Mouse (Mus musculus): ENCODE data around the gene Dync2li1. TPM values are rescaled to one million over a fixed set of nuclear protein-coding genes. Genes with fewer than 3 reads are reported as not detected.

The Dync2li1 gene
- polyA plus RNA-seq, 1 experiment from 2014 or later = 33.8 TPM

GRCm38 (mm10) chr17:84677595-84677994 lies 51.3 kb downstream of the Dync2li1 start:
- 79% methylated on average over 11 of the region's 11 CpGs for WGBS

GRCm38 (mm10) chr17:84681670-84682069 lies 55.4 kb downstream of the Dync2li1 start:
- no peaks in the 10 kb centered on the region for H3K4me1 ChIP-seq (ENCODE audit: insufficient read depth)
- H3K27me3 ChIP-seq (ENCODE audit: insufficient read depth, low read length) = no peaks in the 10 kb centered on the region
- H3K27ac ChIP-seq (ENCODE audit: low read depth) = no peak overlapping the region
- no peaks in the 10 kb centered on the region for H3K9me3 ChIP-seq (ENCODE audit: low read depth, low read length)
- ATAC-seq (ENCODE audit: insufficient read depth) (no peak), DNase-seq (no peak)
- H3K36me3 ChIP-seq (ENCODE audit: insufficient read depth) = no peaks in the 10 kb centered on the region
- no peak overlapping the region for H3K4me2 ChIP-seq
- no peak for TF ChIP-seq CTCF (IDR thresholded peaks at IDR 0.05; ENCODE audit: low read depth)
- H3K4me3 ChIP-seq (ENCODE audit: low read depth, low read length) = no peak overlapping the region
- WGBS = 78% methylated on average over 3 of the region's 3 CpGs
- H3K9ac ChIP-seq = no peak overlapping the region

More at GRCm38 (mm10) chr17:84677595-84677994, 51.3 kb downstream of the Dync2li1 start:
- Histone ChIP-seq H3K9ac (no peak overlapping the region), H3K4me1 (ENCODE audit: insufficient read depth) (no peaks in the 10 kb centered on the region), H3K4me2 (no peak overlapping the region), H3K4me3 (ENCODE audit: low read depth, low read length) (no peak overlapping the region), H3K9me3 (ENCODE audit: low read depth, low read length) (no peaks in the 10 kb centered on the region), H3K36me3 (ENCODE audit: insufficient read depth) (no peaks in the 10 kb centered on the region), H3K27me3 (ENCODE audit: insufficient read depth, low read length) (0 out of 2 replicates have a peak, but pooled peaks cover 3% of the 10 kb centered on the region), H3K27ac (ENCODE audit: low read depth) (no peak overlapping the region)
- no peak for ATAC-seq (ENCODE audit: insufficient read depth)
- no peak for DNase-seq
- no peak for TF ChIP-seq CTCF (IDR thresholded peaks at IDR 0.05; ENCODE audit: low read depth)

- Histone ChIP-seq H3K36me3 (ENCODE audit: insufficient read depth) (no peaks in the 10 kb centered on the region), H3K4me3 (ENCODE audit: low read depth, low read length) (no peak within 1 kb of the TSS), H3K27ac (ENCODE audit: low read depth) (no peak within 1 kb of the TSS), H3K4me2 (no peak within 1 kb of the TSS), H3K4me1 (ENCODE audit: insufficient read depth) (no peaks in the 10 kb centered on the region), H3K9me3 (ENCODE audit: low read depth, low read length) (no peaks in the 10 kb centered on the region), H3K9ac (no peak within 1 kb of the TSS), H3K27me3 (ENCODE audit: insufficient read depth, low read length) (no peaks in the 10 kb centered on the region)
- DNase-seq (no peak), ATAC-seq (ENCODE audit: insufficient read depth) (no peak)
- TF ChIP-seq CTCF (IDR thresholded peaks at IDR 0.05; ENCODE audit: low read depth) = 0 out of 2 replicates have a peak, but pooled peaks have one; percentile 8
- 65% methylated on average over 18 of the region's 18 CpGs for WGBS
Observed at GRCm38 (mm10) chr17:84682734-84683717, 56.7 kb downstream of the Dync2li1 start, which contains the start of gene Abcg5. Gene Abcg5, minus strand, starts transcription at chr17:84683011.

GRCm38 (mm10) chr17:84684284-84684683 lies 58.0 kb downstream of the Dync2li1 start:
- Histone ChIP-seq H3K9ac (no peak overlapping the region), H3K4me3 (ENCODE audit: low read depth, low read length) (no peak overlapping the region), H3K4me1 (ENCODE audit: insufficient read depth) (no peaks in the 10 kb centered on the region), H3K27ac (ENCODE audit: low read depth) (no peak overlapping the region), H3K36me3 (ENCODE audit: insufficient read depth) (no peaks in the 10 kb centered on the region), H3K9me3 (ENCODE audit: low read depth, low read length) (no peaks in the 10 kb centered on the region), H3K4me2 (no peak overlapping the region), H3K27me3 (ENCODE audit: insufficient read depth, low read length) (no peaks in the 10 kb centered on the region)
- WGBS = 32% methylated on average over 6 of the region's 6 CpGs
- DNase-seq (no peak), ATAC-seq (ENCODE audit: insufficient read depth) (no peak)
- TF ChIP-seq CTCF (IDR thresholded peaks at IDR 0.05; ENCODE audit: low read depth) = no peak

GRCm38 (mm10) chr17:84685286-84685685 lies 59.0 kb downstream of the Dync2li1 start:
- Histone ChIP-seq H3K9me3 (ENCODE audit: low read depth, low read length) (no peaks in the 10 kb centered on the region), H3K4me2 (no peak overlapping the region), H3K4me3 (ENCODE audit: low read depth, low read length) (no peak overlapping the region), H3K9ac (no peak overlapping the region), H3K27me3 (ENCODE audit: insufficient read depth, low read length) (no peaks in the 10 kb centered on the region), H3K4me1 (ENCODE audit: insufficient read depth) (no peaks in the 10 kb centered on the region), H3K27ac (ENCODE audit: low read depth) (no peak overlapping the region), H3K36me3 (ENCODE audit: insufficient read depth) (no peaks in the 10 kb centered on the region)
- no peak for DNase-seq
- no peak for TF ChIP-seq CTCF (IDR thresholded peaks at IDR 0.05; ENCODE audit: low read depth)
- ATAC-seq (ENCODE audit: insufficient read depth) = no peak
- WGBS = 70% methylated on average over 4 of the region's 4 CpGs

- DNase-seq (no peak), ATAC-seq (ENCODE audit: insufficient read depth) (no peak)
- Histone ChIP-seq H3K4me2 (no peak overlapping the region), H3K9ac (no peak overlapping the region), H3K36me3 (ENCODE audit: insufficient read depth) (no peaks in the 10 kb centered on the region), H3K9me3 (ENCODE audit: low read depth, low read length) (no peaks in the 10 kb centered on the region), H3K27ac (ENCODE audit: low read depth) (no peak overlapping the region), H3K27me3 (ENCODE audit: insufficient read depth, low read length) (no peaks in the 10 kb centered on the region), H3K4me3 (ENCODE audit: low read depth, low read length) (no peak overlapping the region), H3K4me1 (ENCODE audit: insufficient read depth) (no peaks in the 10 kb centered on the region)
- no peak for TF ChIP-seq CTCF (IDR thresholded peaks at IDR 0.05; ENCODE audit: low read depth)
- 38% methylated on average over 5 of the region's 5 CpGs for WGBS
Observed at GRCm38 (mm10) chr17:84687994-84688393, 61.7 kb downstream of the Dync2li1 start.

GRCm38 (mm10) chr17:84688834-84689233 lies 62.5 kb downstream of the Dync2li1 start:
- Histone ChIP-seq H3K27ac (ENCODE audit: low read depth) (no peak overlapping the region), H3K9ac (no peak overlapping the region), H3K4me1 (ENCODE audit: insufficient read depth) (no peaks in the 10 kb centered on the region), H3K27me3 (ENCODE audit: insufficient read depth, low read length) (no peaks in the 10 kb centered on the region), H3K36me3 (ENCODE audit: insufficient read depth) (no peaks in the 10 kb centered on the region), H3K9me3 (ENCODE audit: low read depth, low read length) (no peaks in the 10 kb centered on the region), H3K4me3 (ENCODE audit: low read depth, low read length) (no peak overlapping the region), H3K4me2 (no peak overlapping the region)
- 84% methylated on average over 11 of the region's 11 CpGs for WGBS
- TF ChIP-seq CTCF (IDR thresholded peaks at IDR 0.05; ENCODE audit: low read depth) = no peak
- ATAC-seq (ENCODE audit: insufficient read depth) (no peak), DNase-seq (no peak)
